Mouse (Mus musculus): ENCODE measurements at regions not wholly inside any gene's neighbourhood (a gene's known extent, or its start where the extent isn't known, plus 50 kb on each side); places are given as distances from the start of the nearest gene placed in this dataset.
"Not testable (repeated sequence)": the region's sequence is repeated elsewhere in the genome, so short reads cannot be mapped to it uniquely, and the experiment has no call there.

DNA sequence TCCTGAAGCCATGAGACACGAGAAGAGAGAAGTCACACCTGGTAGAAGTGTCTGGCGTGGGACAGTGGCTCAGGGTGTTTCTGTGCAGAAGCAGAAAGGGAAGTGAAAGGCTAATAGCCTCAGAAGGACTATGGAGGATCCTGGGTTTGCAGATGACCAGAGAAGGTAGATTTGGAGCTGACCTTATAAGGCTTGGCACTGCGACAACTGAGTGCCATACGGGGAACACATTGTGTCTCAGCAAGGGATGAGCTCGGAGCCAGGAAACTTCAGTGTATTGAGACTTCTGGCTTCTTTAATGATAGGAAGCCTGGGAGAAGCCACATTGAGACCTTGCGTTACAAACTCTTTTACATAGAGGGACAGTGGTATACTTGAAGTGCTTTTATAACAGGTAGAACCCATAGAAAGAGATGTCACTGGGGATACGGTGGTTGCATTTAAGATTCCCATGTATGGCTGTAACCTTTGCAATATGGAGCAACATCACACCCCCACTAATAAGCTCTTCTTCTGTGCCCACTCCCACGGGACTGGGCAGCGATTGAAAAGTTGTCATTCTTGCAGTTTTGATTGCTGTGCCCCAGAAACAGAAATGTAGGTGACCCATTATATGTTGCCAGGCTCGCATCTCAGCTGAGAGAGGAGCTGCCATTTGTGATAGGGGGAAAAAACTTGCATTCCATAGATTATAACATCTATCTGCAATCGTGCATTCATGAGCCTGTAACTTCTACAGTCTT is 61.8 kb upstream of the Dync1i1 start:
- DNase-seq (ENCODE audit: low read depth, low spot score): no peak

DNA sequence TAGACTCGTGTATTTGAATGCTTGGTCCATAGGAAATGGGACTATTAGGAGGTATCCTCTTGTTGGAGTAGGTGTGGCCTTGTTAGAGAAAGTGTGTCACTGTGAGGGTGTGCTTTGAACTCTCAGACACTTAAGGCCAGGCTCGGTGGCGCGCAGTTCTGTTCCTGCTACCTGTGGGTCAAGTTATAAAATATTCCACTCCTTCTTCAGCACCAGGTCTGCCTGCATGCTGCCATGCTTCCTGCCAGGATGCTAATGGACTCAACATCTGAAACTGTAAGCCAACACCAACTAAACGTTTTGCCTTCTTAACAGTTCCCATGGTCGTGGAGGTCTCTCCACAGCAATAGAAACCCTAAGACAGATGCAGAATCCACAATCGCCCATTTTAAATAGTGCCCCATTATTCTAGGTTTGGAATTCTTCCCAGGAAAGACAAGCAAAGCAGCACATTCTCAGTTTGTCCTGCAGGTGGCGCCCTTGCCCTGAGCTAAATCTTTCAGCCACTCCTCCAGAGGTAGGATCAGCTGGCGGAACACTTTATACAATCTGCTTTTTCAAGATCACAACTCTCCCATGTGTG is 80.2 kb upstream of the Dync1i1 start:
- peak; percentile 12 for DNase-seq (ENCODE audit: low read depth, low spot score)

DNA sequence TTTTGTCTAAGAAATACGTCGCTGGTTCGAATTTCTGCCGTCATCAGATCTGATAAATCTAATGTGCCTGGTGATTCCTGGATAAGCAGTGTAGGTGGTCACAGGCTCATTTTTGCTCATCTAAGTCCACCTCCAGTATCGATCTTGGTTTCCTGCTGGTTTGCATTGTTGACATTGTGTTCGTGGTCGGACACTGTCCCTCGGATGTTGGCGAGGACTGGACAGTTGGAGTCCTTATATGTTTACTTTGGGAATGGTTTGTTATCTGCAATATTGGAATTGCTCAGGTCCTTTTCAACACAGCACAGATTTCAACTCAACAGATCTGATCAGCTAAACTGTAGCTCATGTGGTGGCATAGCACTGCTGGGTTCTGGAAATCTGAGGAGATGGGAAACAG is 91.2 kb upstream of the Dync1i1 start:
- no peak for DNase-seq (ENCODE audit: low read depth, low spot score)

DNA sequence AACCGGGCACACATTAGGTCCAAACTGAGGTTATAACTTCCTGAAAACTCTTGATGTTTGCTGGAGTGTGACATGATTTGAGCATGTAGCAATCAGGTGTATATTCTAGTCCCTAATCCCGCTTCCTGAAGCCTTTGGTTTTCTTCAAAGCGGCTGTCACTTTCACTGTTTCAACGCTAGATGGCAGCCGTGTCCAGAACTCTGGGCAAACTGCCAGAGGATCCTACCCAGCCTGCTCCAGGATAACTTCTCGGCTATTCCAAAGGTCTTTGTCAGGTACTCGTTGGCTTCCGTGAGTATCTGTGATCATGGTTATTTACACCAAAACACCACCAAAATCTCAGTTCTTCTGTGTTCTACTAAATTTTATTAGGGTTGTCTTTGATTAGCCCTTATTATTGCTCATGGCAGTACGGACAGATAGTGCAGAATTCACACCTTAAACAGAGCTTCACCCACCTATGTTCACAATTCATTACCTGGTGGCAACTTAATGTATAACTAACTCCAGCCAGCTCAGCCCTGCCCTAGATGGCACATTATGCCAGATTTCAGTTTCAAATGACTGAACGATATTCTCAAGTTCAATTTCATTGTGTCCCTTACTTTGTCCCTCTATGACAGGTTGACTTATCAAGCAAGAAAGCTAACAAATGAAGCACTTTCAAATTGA is 92.3 kb upstream of the Dync1i1 start:
- no peak for DNase-seq (ENCODE audit: low read depth, low spot score)

DNA sequence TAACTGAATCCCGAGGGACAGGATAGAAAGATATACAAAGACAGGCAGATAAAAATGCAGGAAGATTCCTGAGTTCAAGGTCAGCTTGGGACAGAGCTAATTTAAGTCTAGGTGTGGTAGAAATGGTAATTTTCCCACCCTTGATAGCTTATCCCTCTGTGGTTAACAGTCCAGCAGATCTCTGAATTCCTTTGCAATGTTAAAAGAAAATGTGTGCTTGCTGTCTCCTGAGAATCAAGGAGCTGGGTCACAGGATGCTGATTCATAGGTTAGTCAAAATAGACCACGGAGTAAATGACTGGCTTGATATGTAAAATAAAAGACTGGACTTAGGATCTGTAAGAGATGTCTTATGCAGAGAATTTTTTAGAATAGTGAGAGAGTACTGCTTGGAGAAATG is 101.4 kb upstream of the Dync1i1 start:
- DNase-seq (ENCODE audit: low read depth, low spot score): no peak

DNA sequence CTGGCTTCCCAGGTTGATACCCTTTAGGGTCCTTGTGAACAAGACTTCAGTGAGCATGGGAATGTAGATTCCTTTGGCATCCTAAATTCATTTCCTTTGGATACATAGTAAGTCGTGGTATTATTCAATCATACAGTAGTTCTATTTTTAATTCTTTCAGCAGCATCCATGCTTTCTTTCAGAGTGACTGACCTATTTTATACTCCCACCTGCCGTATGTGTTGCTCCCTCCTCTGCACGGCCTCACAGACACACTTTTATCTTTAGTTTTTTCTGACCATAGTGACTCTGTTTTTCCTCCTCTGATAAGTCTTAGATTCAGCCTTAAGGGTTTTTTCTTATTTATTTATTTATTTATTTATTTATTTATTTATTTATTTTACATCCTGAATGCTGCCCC is 103.9 kb upstream of the Dync1i1 start:
- no peak for DNase-seq (ENCODE audit: low read depth, low spot score)

DNA sequence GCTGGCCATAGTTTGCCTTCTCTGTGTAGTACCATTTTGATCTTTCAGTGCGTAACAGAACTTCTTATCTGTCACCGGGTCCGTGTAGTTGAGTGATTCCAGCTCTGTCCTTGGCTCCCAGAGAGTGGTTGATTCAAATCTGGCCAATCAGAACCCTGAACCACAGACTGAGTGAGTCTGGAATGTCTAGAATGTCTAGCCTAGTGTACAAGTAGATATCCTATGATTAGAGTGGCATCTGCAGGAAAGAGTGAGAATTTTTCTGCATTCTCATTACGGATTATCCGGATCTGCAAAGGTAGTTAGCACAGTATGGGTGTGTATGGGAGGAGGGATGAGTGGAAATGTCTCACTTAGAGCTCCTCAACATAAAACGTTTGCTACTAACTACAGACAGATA is 97.9 kb upstream of the Pdk4 start:
- no peak for DNase-seq (ENCODE audit: low read depth, low spot score)

DNA sequence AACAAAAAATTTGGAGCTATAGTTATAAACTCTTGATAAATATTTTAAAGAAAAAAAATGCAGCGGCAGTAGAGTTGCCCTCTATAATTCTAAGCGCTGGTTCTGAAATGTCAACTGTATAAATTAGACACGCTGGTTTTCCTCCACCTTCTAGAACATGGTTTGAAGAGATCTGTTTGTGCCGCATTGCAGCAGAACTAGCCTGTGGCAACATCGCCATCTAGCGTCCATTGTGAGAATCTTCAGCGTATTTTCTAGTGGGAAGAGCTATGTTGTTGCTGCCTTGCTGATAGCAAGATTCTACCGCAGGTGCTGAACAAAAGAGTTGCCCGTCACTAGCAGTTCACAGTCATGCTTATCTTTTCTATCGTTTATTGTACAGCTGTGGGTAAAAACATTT is 93.5 kb upstream of the Pdk4 start:
- peak; percentile 40 for DNase-seq (ENCODE audit: low read depth, low spot score)

DNA sequence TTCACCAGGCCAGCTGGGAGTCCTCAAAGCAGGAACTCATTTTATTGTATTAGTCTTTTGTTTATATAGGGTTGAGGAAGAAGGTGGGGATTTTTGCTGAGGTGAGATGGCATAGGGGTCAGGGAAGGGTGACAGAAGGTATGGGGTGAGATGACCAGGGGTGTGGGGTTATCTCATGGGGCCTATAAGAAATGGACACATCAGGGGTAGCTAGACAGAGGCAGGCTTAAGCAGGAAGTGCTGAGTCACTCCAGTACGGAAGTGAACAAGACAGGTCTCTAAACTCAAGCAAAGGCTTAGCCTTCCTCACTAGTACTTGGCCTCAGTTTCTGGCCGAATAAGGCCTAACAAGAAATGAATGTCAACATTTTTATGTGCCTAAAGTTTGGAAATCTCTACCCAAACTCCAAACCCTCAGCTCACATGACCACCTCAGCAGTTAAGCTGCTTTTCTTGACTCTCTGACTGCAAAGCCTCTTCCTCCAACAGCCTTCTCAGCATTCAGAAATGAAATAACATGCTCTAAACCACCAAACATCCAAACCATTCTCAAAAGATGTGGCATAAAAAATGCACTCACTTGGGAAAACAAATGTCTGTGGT is 86.9 kb upstream of the Pdk4 start:
- no peak for DNase-seq (ENCODE audit: low read depth, low spot score)

DNA sequence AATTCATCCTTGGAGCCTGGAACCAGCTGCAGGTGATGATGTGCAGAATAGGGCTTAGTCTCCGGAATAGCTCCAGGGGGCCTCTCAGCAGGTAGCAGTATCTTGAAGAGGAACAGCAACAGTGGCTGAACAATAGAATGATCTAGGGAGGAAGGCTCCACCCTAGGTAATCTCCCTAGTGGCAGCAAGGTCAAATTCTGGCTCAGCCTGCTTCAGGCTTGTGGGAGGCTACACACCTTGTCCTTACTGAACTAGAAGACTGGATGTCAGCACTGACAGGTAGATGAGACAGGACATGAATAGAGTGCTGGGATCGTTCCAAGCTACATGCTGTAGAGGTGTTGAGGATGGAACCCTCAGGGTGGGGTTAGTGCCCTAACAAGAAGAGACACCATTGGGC is 80.8 kb upstream of the Pdk4 start:
- DNase-seq (ENCODE audit: low read depth, low spot score): not testable (repeated sequence)

DNA sequence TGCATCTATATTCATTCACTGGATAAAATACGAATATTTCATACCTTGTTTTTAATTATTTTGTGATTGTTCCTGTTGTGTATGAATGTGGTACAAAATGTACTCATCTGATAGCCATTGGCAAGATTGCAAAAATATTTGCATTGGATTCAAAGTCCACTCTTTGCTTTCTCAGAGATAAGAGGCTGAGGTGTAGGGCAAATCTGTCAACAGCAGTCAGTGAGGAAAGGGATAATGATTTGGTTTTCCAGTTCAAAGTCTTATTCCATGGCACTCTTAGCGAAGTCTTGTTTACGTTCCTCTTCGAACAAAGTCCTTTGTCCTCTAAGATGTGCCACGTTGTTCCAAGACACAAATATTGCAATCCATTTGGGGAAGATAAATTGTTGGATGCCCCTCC is 70.5 kb upstream of the Pdk4 start:
- DNase-seq (ENCODE audit: low read depth, low spot score): no peak

DNA sequence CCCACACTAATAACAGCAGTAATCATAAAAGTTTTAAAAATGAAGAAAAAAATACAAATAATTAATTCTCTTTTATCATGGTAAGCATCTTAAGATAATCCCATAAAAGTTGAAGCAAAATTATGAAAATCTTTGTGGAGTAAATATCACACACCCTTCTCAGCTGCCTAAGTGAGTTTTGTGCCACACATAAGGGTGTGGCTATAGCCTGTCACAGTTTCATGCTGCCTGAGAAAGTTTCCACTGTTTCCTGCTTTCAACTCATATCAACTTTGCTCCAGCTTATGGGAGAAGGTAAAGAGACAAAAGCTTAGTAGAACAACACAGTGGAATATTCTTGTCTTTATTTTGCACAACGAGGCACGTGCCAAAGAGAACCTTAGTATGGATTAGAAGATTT is 68.9 kb upstream of the Pdk4 start:
- DNase-seq (ENCODE audit: low read depth, low spot score): no peak

DNA sequence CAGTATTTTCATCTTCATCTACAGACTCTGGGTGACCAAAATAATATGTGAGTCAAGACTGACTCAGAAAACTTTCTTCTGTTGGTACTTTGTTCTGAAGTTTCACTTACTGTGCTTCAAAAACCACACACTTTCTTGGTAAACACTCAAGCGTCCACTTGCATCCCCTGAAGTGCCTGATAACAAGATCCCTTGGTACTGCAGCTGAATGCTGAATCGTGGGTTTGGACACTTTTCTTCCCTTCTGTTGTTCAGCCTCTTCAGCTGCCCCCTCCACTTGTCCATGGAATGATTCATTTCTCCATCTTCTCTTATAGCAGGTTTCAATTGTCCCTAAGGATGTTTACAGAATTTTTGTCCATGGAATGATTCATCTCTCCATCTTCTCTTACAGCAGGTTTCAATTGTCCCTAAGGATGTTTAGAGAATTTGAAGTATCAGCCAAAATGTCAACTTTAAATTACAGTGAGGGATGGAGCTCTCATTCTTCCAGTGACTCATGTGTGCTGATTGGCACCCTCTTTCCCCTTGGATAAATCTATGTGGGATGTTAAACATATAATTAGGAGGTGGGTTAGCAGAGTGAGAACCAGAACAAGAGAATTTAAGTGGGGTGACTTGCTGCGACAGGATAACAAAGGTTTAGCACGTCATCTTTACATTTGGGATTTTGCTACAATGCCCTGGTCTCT is 57.7 kb upstream of the Pdk4 start:
- DNase-seq (ENCODE audit: low read depth, low spot score): no peak

DNA sequence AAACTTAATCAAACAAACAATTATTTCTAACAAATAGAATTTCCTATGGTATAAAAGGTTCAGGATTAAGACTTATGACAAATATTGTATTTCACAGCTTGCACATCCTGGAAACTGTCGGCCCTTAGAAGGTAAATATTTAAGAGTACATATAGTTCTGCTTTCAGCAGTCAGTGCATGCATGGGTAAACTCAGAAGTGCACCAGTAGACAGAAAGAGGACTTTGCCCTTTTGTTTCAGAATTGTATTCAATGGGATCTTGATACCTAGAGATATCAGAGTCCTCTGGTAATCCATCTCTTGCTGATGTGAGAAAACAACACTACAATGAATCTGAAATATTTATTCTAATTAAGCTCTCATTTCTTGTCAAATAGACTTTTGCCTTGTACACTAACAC is 54.0 kb upstream of the Pdk4 start:
- DNase-seq (ENCODE audit: low read depth, low spot score): no peak
